Mouse (Mus musculus) heart, postnatal 10 days (tissue): ENCODE results near the gene Spred2. TPM values are rescaled to one million over a fixed set of nuclear protein-coding genes. Genes with fewer than 3 reads are reported as not detected.

Source experiments
- DNase-seq, 2 experiments: peaks; one replicate each; pipeline ENCODE4 v3.0.0; 2021
- intact Hi-C: fragments of 180-260 bp; cut with DNase I; formaldehyde crosslinking; loops from one replicate; pipeline ENCODE4 v1.15.1; 2025
- total RNA-seq, 2 experiments: library from RNA; stranded (reverse); gene quantifications; 2 replicates each; pipeline ENCODE4 v1.2.3; 2021

Gene Spred2
- total RNA-seq: 10 to 100 TPM; 28.4 to 33.4 TPM

- peak; percentile 93 to 94 for DNase-seq
- intact Hi-C loops: loop anchor here (2.0 kb wide), 3 partner anchors 49 to 189 kb away; partner anchors contain the start of gene Actr2
Observed at GRCm38 (mm10) chr11:19923888-19924756, at the start of gene Spred2. Spred2 (plus strand) TSS chr11:19924375.

GRCm38 (mm10) chr11:19875551-19875950, 48.6 kb upstream of the Spred2 start:
- no peak for DNase-seq
- intact Hi-C loops: no loop called here

- intact Hi-C loops: no loop called here
- peak in 1 of 2 experiments; percentile 15 for DNase-seq
Observed at GRCm38 (mm10) chr11:19875964-19876363, 48.2 kb upstream of the Spred2 start.

GRCm38 (mm10) chr11:19877239-19877915, 46.8 kb upstream of the Spred2 start:
- no peak for DNase-seq
- intact Hi-C loops: no loop called here

GRCm38 (mm10) chr11:19881342-19881741, 42.8 kb upstream of the Spred2 start:
- peak; percentile 11 to 20 for DNase-seq
- intact Hi-C loops: no loop called here

GRCm38 (mm10) chr11:19890700-19891406, 33.3 kb upstream of the Spred2 start:
- peak in 1 of 2 experiments; percentile 4 for DNase-seq
- intact Hi-C loops: no loop called here

- DNase-seq: no peak
- intact Hi-C loops: no loop called here
Observed at GRCm38 (mm10) chr11:19893233-19893632, 30.9 kb upstream of the Spred2 start.

GRCm38 (mm10) chr11:19899621-19900020, 24.6 kb upstream of the Spred2 start:
- DNase-seq: no peak
- intact Hi-C loops: no loop called here

- DNase-seq: no peak
- intact Hi-C loops: no loop called here
Observed at GRCm38 (mm10) chr11:19900712-19901111, 23.5 kb upstream of the Spred2 start.

GRCm38 (mm10) chr11:19911216-19911615, 13.0 kb upstream of the Spred2 start:
- DNase-seq: no peak
- intact Hi-C loops: no loop called here

- intact Hi-C loops: no loop called here
- DNase-seq: no peak
Observed at GRCm38 (mm10) chr11:19912179-19912578, 12.0 kb upstream of the Spred2 start.

- no peak for DNase-seq
- intact Hi-C loops: no loop called here
Observed at GRCm38 (mm10) chr11:19912661-19913060, 11.5 kb upstream of the Spred2 start.

GRCm38 (mm10) chr11:19913761-19914160, 10.4 kb upstream of the Spred2 start:
- DNase-seq: peak; percentile 23 to 32
- intact Hi-C loops: no loop called here

- intact Hi-C loops: no loop called here
- no peak for DNase-seq
Observed at GRCm38 (mm10) chr11:19917381-19918245, 6.6 kb upstream of the Spred2 start.

- intact Hi-C loops: no loop called here
- DNase-seq: no peak
Observed at GRCm38 (mm10) chr11:19918246-19918540, 6.0 kb upstream of the Spred2 start.

- intact Hi-C loops: no loop called here
- peak; percentile 44 to 57 for DNase-seq
Observed at GRCm38 (mm10) chr11:19919460-19919784, 4.8 kb upstream of the Spred2 start.

- peak; percentile 90 to 93 for DNase-seq
- intact Hi-C loops: loop anchor here (1.0 to 2.0 kb wide), 2 partner anchors 89 to 111 kb away; no protein-coding TSS in a partner anchor
Observed at GRCm38 (mm10) chr11:19919785-19920671, 4.1 kb upstream of the Spred2 start.

GRCm38 (mm10) chr11:19921723-19922122, 2.5 kb upstream of the Spred2 start:
- intact Hi-C loops: loop anchor here (2.0 kb wide), 2 partner anchors 91 to 151 kb away; no protein-coding TSS in a partner anchor
- DNase-seq: no peak

- DNase-seq: no peak
- intact Hi-C loops: loop anchor here (2.0 kb wide), 1 partner anchor 151 kb away; no protein-coding TSS in a partner anchor
Observed at GRCm38 (mm10) chr11:19922208-19922607, 2.0 kb upstream of the Spred2 start.
